Mouse (Mus musculus): ENCODE data around the gene Lins1.

Gene Lins1

DNA sequence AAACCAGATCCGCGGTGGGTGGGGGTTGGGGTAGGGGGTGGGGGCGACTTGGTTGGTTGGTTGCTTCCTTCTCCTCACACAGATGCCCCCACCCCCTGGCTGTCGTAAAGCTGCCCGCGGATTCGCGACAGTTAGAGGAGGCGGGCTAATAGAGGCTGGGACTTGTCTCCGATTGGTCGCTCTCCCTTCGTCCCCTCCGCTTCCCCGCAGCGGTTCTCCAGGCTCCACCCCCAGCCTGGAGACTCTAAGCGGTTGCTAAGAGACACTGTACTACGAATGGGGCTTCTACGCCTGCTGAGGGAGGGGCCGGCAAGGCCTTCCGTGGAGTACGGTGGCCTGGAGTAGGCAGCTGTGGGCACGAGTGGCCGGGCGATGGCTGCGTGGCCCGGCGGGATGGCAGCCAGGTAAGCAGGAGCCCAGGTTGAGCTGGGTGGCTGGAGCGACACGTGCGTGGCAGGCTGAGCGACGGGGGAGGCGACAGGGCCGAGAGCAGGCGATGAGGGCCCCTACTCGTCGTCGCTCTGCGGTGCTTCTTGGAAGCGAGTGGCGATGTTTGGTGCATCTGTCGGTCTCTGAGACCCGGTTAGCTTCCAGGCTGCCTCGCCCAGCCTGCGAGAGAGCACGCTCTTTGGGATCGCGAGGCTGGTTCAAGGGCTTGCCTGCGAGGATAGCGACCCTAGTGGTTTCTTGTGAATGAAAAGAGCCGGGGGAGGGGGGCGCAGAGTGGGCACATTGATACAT is at the start of gene Lins1:
Gene Lins1 (plus strand): TSS at position 270 of the 741 bp plus-strand sequence.
- peak; percentile 99 for DNase-seq (ENCODE audit: extremely low spot score)

DNA sequence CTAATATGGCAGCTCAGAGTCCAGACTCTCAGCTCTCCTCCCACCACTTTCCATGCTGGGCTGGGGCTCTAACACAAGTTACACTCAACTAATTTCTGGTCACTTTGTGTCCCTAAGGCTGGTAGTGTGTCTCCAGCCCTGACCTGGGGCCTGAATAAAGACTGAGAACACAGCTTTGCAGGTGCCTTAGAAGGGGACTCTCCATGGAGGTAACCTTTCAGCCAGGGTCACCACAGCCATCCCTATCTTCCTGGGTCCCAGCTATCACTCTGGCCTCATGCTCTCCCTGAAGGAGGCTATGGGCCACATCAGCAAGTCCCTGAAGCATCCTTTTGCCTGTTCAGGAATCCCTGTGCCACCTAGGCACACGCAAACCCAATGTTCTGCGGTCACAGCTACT is 44.0 kb upstream of the Lins1 start:
- DNase-seq (ENCODE audit: extremely low spot score): no peak

DNA sequence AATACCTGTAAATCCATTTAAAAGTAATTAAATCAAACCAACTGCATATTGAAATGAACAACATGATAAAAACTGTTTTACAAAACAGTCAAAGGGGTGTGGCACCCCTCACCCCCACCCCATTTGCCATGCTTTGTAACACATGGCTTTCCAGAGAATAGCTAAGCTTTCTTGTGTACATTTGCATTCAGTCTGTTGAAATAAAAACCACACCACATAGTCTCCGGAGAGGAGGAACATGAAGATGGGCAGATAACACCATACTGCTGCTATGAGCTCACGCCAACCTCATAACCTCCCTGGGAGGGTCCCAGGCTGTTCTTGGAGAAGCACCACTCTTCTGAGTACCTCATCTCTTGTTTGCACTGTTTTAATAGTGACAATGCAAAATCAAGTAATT is 40.5 kb upstream of the Lins1 start:
- DNase-seq (ENCODE audit: extremely low spot score): no peak

DNA sequence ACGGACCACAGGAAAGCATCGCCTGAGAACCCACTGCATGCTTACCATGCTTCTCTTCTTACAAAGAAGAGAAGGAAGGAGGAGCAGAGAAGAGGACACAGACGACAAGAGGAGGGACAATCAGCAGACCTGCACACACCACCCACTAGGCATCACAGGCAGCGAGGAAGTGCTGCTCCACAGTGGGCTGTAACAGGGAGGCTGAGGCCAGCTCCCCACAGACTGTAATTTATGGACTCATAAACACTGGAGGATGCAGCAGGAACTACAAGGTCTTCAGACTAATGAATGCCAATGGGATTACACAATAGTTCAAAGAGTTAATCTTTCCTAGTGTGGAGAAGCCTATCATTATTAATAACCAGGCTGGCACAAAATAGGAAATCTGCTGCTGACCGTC is 38.8 kb upstream of the Lins1 start:
- no peak for DNase-seq (ENCODE audit: extremely low spot score)

DNA sequence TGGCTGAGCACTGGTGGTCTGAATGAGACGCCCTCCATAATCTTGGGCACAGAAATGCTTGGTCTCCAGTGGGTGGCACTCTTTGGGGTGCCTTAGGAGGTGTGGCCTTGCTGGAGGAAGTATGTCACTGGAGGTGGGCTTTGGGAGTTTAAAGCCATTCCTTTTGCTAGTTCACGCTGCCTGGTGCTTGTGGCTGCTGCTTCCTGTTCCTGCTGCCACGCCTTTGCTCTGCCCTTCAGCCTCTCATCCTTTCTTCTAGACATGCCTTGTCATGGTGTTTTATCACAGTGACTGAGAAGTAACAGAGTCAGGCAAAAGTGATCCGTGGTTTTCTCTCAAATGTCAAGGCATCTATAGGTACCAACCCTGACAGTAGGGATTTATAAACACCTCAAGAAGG is 37.5 kb upstream of the Lins1 start:
- no peak for DNase-seq (ENCODE audit: extremely low spot score)

DNA sequence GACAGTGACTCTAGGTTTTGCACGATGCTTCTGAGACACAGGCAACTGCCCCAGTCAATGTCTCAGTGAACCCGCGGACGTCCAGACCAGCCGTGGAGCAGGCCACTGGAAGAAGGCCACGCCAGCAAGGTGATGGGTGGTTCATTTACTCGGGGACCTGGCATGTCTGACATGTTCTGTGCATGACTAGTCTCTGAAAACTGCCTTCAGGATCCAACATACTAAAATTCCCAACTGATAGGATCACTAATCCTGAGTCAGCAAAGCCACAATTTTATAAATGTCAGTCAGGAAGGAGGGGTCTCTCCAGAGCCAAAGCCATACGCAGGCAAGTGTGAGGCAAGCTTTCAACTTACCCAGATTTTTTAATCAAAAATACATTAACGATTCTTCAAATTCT is 36.1 kb upstream of the Lins1 start:
- no peak for DNase-seq (ENCODE audit: extremely low spot score)

DNA sequence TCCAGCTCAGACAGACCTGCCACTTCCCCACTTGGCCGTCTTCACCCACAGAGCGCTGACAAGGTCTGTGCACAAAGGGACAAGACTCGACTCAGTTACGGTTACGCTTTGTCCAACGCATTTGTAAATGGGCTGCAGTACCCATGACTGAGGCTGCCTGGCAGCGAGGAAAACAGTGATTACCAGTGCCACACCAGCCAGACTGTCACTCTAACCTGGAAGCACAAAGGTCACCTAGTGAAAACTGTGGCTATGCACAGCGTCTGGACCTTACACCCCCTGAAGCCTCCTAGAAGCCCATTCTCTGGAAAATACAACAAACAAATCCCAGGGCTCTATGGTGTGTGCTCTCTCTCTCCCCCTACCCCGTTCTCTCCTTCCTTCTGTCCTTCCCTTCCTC is 34.2 kb upstream of the Lins1 start:
- no peak for DNase-seq (ENCODE audit: extremely low spot score)

DNA sequence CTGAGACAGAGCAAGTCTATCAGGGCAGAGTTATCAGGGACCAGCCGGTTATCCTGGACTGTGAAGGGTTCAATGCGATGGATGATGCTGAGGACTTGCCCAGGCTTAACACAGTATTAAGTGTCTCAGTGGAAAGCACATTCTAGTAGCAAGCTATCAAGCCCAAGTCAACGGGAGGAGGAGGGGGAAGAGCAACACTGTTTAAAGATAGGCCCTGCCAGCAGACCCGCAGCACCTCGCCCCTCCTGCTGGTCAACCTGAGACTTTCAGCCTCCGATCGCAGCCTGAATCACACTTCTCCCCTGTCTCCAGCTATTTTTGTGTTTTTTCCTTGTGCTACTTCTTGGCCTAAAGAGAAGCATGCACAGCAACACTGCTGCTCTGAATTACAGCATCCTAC is 29.4 kb upstream of the Lins1 start:
- no peak for DNase-seq (ENCODE audit: extremely low spot score)

DNA sequence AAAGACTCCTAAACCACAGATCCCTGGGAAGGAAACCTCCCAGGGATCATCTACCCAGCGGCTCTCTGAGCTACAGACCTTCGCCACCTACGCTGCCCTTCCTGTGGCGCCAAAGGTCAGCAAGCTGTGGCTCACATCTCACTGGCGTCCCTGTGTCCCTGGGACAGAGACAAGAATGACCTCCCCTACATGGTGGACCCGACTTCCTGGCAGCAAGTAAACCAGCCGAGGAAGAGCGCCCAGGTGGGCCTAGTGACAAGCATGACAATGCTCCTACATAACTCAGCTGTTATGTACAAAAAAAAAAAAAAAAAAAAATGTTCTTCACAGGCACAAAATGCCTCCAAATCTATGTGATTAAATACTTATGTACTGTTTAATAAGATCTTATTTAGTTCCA is 28.7 kb upstream of the Lins1 start:
- DNase-seq (ENCODE audit: extremely low spot score): no peak

DNA sequence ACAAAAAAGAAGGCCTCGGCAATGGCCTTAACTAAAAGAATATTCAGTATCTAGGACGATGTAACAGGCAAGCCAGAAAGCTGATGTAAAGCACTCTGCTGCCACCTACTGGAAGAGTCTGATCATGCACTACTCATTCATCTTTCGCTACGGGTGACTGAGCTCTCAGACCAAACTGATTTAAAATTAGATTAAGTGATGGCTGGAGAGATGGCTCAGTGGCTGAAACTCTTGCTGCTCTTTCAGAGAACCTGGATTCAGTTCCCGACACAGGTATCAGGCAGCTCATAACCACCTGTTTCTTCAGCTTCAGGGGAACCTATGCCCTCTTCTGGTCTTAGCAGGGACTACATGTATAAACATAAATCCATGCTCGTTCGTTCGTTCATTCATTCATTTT is 28.1 kb upstream of the Lins1 start:
- DNase-seq (ENCODE audit: extremely low spot score): peak; percentile 78

DNA sequence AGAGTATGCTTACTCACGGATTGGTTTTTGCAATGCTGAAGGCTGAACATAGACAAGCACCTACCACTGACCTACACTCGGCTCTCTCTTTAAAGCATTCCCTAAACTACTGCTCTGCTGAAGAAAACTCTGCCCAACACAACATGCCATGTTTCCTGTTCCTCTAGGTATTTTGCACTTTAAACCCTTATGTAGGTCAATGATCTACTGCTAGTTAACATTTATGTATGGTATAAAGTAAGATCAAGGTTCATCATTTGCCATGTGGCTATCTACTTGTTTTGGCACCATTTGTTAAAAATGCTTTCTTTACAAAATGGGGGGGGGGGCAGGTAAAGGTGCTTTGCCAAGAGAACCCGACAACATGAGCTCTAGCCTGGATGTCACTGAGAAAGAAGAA is 26.1 kb upstream of the Lins1 start:
- DNase-seq (ENCODE audit: extremely low spot score): no peak

DNA sequence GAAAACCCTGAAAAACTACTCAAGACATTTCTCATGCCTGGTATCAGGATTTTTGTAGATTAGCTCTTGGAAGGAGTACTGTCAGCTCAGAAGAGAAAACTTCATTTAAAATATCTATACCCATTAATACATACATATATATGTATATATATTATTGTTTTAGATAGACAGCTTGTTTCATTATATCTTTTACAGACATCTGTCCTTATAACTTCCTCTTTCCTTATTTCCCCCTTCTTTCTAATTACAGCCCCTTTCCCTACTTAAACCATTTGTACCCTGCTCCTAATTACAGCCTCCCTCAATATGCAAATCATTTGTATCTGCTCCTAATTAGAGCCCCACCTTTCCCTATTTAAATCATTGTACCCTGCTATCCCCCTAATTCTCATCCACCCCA is 22.6 kb upstream of the Lins1 start:
- DNase-seq (ENCODE audit: extremely low spot score): no peak

DNA sequence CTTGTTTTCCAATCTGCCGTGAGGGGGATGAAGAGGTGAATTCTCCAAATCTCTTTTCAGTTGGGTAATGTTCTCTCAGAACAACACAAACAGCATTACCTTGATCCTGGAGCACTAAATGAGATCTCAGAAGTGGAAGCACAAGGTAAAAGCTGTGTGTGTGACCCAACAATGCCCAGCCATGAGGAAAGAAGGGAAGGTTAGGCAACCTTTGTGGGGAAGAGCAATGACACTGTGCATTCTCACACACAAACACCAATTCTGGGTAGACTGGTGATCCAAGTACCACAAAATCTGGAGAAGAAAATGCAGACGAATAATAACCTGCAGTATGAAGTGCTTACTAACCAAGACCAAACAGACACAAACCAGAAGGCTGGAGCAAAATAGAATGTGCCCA is 13.9 kb upstream of the Lins1 start:
- DNase-seq (ENCODE audit: extremely low spot score): no peak

DNA sequence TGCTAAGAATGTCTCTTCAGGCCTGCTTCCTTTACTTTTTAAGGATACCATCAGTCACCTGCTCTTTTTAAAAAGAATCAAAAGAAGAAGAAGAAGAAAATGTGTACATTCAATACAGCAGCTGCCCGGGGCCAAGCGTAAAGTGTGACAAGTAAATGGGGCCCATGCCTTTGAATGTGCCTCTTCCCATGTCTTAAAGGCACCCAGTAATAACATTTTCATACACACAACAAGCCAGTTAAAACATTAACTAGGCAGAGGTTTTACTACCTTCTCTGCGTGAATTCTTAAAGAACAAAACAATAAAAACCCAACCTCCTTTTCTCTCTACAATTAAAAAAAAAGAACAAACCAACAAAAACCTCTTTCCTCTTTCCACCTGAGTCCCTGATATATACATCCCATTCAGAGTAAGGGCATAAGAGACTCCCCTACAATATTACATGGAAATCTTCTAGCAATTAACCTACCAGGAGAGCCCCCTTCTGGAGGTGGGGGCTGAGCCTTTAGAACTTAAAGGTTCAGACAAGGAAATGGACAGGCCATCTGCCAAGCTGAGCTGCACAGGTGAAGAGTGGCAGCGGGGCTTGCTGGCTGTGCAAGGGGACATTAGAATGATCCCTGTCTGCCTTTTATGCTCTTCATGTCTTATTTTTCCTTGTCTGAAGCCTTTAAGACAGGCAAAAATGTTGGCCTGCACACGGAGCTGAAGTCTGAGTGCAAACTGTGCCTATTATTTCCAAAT is 7.4 kb upstream of the Lins1 start:
- DNase-seq (ENCODE audit: extremely low spot score): no peak

DNA sequence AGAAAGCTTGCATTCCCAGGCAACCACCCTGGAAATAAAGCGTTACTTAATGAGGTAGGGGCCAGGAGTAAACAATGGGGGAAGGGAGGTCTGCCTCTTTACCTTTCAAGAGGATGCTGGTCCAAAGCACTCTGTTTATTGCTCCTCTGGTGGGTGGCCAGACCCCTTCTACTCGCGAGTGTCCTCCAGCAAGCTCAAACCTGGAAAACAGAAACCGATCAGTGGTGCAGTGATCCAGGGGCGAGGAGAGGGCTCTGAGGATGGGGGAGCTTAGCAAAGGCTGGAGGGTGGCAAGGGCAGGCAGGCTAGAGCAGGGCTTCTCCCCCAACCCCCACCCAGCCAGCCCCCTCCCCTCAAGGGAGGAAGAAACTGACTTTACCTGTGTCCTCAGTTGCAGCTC is 968 bp upstream of the Lins1 start:
- DNase-seq (ENCODE audit: extremely low spot score): no peak

DNA sequence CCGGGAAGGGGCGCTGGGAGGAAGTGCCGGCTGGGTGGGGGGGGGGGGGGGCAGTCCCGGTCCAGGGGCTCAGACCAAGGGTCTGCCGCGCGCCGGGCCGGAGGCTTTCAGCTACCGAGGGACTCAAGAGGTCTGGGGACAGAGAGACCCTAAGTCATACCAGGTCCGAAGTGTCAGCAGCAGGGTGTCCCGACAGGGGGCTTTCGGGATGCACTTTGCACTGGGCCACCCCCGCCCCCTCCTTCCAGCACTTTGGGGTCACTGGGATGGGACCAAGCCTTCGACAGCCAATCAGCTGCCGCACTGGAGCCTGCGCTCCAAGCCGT is 432 bp upstream of the Lins1 start, which contains the start of gene Asb7:
Gene Asb7 (minus strand): TSS at position 303 of the 326 bp plus-strand sequence.
- DNase-seq (ENCODE audit: extremely low spot score): no peak

DNA sequence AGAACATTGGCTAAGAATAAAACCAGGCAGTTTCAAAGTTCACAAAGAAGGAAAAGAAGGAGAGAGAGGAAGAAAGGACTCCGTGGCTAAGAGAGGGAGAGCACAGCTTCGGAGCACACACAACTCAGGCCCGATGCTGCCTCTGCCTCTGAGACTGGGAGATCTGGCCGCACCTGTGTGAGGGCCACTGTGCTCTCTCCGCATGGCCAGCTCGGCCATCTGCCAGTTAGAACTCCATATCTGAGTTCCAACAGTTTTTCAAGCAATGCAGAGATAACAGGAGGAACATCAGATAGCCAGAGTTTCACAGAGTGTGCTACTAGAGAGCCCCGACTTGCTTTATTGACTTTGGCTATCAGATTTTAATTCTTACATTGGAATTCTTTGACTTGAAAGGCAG is 4.8 kb downstream of the Lins1 start:
- no peak for DNase-seq (ENCODE audit: extremely low spot score)

DNA sequence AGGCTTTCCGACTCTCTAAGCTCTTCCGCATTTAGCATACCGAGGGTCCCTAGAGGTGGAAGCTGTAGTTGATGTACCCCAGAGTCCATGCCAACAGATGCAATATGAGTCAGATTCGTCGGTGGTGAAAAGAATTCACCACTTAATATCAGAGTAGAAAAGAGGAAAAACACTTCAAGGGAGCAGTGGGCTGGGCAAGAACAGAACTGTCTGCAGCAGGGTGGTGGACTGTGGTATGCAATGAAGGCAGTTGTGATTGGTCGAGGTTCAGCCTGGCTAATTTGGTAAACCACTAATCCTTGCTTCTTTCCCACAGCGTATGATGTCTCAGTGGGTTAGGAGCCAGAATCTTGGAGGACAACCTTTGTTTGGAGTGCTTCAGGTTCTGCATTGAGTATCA is 13.0 kb downstream of the Lins1 start:
- no peak for DNase-seq (ENCODE audit: extremely low spot score)

DNA sequence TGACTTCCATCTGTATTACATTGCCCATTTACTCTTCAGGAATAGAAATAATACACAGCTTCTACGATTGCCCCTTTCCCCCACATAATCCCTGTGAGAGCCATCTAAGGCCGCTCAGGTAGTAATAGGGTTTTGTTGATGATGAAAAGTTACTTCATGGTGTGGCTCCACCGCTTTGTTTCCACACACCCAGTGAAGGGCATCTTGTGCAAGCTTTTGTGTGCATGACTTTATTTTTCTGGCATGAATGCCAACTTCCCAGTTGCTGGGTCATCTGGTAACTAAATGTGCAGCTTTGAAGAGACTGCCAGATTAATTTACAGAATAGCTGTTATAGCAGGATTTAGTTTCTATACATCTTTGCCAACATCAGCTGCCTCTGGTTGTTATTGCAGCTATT is 14.9 kb downstream of the Lins1 start:
- DNase-seq (ENCODE audit: extremely low spot score): no peak

DNA sequence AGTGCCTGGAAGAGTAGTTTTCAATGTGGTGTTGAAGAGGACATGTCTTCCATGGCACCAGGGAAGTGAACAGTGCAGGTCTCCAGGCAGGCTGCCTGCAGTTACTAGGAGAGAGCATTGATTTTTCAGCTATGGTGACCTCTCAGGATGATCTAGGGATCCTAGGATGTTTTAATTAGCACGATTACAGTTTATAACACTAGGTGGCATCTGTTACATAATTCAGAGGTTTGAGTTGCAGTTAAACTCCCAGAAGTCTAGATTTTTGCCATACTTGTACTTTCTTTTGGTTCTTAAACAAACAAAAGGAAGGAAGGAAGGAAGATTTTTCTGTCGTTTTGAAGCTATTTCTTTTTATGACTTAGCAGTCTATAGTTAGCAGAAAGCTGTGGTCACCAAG is 21.5 kb downstream of the Lins1 start:
- no peak for DNase-seq (ENCODE audit: extremely low spot score)

DNA sequence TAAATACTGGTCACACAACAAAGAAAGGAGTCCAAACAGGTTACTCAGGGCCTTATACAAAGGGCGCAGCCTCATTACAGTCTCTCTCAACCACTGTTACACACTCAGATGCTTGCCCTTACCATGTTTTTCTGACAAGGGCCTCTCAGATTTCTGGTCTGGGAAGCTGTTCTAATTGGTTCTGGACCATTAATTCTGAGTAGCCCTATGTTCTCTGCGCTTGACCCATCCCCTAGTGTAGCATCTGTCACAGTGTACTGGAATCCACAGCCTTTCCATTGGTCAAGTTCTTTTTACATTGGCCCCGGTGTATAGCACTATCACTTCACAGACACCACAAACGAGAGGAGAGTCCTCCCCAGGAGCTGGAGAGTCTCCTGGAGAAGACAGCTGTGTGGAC is 34.8 kb downstream of the Lins1 start:
- DNase-seq (ENCODE audit: extremely low spot score): no peak

DNA sequence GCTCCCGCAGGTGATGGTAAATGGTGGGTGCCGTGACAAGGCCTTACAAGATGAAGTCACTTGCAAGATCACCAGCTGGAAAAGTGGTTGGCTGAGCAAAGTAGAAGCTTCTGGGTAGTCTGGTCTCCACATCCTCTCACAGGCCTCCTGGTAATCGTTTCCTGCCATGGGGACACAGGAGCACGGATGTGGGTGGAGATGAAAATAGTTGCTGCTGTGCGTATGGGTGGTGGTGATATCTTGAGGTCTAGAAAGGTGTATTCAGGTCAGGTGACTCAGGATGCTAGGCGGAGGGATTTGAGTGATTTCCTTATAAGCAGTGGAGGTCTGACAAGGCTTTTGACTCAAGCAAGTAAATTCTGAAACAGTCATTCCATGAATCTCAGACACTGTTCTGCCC is 35.3 kb downstream of the Lins1 start:
- DNase-seq (ENCODE audit: extremely low spot score): no peak

DNA sequence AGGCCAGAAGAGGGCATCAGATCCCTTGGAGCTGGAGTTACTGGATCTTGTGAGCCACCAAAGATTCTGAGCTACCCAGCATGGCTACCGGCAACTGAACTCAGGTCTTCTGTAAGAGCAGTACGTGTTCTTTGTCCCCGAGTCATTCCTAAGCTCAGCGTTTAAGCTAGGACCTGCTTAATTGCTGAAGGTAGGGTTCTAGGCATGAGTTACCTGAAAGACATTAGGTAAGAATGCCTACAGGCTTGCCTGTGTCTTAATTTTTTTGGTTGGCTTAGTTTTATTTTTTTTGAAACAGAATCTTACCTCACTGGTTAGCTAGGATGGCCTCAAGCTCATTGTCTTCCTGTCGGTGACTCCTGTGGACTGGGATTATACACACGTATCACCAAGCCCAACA is 38.4 kb downstream of the Lins1 start:
- DNase-seq (ENCODE audit: extremely low spot score): no peak

DNA sequence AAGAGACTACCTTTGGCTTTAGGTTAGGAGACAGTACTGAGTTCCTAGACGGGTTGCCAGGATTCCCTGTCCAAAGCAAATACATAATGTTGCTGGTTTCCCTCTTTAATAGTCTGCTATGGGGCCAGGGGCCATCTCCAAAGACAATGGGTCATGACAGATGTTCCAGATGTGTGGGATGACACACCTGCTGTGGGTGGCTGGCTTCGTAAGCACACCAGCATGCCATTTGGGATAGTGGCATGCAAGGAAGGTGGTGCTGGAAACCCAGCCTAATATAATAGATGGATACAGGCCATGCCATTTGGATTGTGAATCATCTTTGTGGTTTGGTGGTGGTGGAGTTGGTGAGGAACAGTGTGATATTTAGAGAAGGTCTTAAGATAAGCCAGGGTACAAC is 39.5 kb downstream of the Lins1 start:
- no peak for DNase-seq (ENCODE audit: extremely low spot score)
